Mouse (Mus musculus): ENCODE measurements at regions not wholly inside any gene's neighbourhood (a gene's known extent, or its start where the extent isn't known, plus 50 kb on each side); places are given as distances from the start of the nearest gene placed in this dataset.

DNA sequence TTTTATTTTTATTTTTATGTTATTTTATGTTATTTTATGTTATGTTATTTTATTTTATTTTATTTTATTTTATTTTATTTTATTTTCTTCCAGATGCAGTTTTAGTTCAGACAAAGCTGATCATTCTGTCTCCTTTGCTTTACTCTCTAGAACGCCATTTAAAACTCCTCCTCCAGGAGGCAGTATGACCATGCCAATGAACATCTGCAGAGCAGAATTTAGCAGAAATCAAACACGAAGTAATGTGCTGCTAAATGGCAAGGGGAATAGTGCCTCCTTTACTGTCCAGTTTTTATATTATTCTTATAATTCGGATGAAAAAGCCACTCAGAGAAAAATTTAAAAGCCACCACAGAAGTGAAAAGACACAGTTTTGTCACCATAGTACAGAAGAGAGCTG is 1059.1 kb downstream of the 9330182O14Rik start:
- Histone ChIP-seq H3K9me3 (ENCODE audit: control insufficient read depth, low read length) (no peaks in the 10 kb centered on the region), H3K4me1 (replicated peaks; ENCODE audit: control insufficient read depth, insufficient read depth, low read length) (no peaks in the 10 kb centered on the region), H3K4me3 (ENCODE audit: low read depth, low read length) (no peak overlapping the region), H3K4me2 (ENCODE audit: low read length) (no peak overlapping the region), H3K27me3 (replicated peaks; ENCODE audit: control insufficient read depth, insufficient read depth, low read length) (no peaks in the 10 kb centered on the region), H3K9ac (ENCODE audit: low read length) (no peak overlapping the region), H3K27ac (ENCODE audit: low read depth) (no peak overlapping the region), H3K36me3 (ENCODE audit: control insufficient read depth, insufficient read depth, low read length) (no peaks in the 10 kb centered on the region)
- WGBS, result 25% methylated on average over 3 of the region's 3 CpGs
- ATAC-seq (replicated peaks; ENCODE audit: low FRiP score, low TSS enrichment, low read depth) (no peak), DNase-seq (ENCODE audit: low spot score) (peak; percentile 53)

DNA sequence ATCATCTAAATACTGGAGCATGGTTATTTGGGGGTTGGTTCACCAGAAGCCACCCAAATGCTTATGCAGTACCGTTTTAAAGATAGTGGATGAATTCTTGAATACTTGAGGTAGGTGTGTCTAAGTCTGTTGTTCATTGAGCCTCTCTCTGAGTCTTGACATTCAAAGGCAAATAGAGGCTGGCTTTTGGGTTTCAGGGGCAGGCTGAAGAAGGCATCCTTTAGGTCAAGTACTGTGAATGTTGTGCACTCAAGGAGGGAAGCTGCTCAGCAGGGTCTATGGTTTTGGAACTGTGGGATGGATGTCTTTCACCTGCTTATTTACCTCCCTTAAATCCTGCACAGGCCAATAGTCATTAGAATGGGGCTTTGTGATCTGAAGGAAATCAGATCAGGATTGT is 1089.6 kb downstream of the 9330182O14Rik start:
- DNase-seq (ENCODE audit: low spot score), result no peak
- WGBS, result 81% methylated on average over 1 of the region's 1 CpGs
- H3K4me1 ChIP-seq (replicated peaks; ENCODE audit: control insufficient read depth, insufficient read depth, low read length), result no peaks in the 10 kb centered on the region
- H3K27me3 ChIP-seq (replicated peaks; ENCODE audit: control insufficient read depth, insufficient read depth, low read length), result no peaks in the 10 kb centered on the region
- no peak overlapping the region for H3K27ac ChIP-seq (ENCODE audit: low read depth)
- ATAC-seq (replicated peaks; ENCODE audit: low FRiP score, low TSS enrichment, low read depth), result no peak
- no peaks in the 10 kb centered on the region for H3K9me3 ChIP-seq (ENCODE audit: control insufficient read depth, low read length)
- H3K36me3 ChIP-seq (ENCODE audit: control insufficient read depth, insufficient read depth, low read length), result no peaks in the 10 kb centered on the region
- no peak overlapping the region for H3K4me3 ChIP-seq (ENCODE audit: low read depth, low read length)
- no peak overlapping the region for H3K9ac ChIP-seq (ENCODE audit: low read length)
- no peak overlapping the region for H3K4me2 ChIP-seq (ENCODE audit: low read length)

DNA sequence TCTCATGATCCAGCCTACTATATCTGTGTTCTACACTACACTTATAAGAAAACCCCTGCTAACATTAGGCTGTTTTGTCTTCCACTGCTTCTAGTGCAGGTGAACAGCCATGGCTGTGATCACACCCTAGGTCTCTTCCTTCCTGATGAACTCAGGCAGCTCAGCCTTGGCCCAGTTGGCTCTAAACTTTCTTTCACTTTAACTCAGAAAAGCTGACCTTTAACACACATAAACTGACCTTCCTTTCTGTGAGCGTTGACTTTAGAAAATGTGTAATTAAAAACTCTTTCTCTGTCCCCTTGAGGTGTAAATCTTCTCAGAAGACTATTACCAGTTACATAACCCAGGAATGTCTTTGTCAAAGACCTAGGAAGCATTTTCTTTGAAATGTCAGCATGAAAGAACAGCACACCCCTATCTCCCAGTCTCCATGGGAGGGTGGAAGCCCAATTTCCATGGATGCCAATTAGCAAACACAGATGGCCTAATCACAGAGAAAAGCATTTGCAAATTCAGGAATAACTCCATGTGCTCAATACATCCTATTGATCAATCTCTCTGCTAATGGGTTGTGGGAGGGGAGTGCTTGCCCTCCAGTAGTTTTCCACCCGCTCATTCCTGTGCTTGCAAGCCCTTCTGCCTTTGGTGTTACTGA is 1098.4 kb downstream of the 9330182O14Rik start:
- H3K27me3 ChIP-seq (replicated peaks; ENCODE audit: control insufficient read depth, insufficient read depth, low read length), result no peaks in the 10 kb centered on the region
- H3K9me3 ChIP-seq (ENCODE audit: control insufficient read depth, low read length), result no peaks in the 10 kb centered on the region
- no peak for DNase-seq (ENCODE audit: low spot score)
- no peak overlapping the region for H3K27ac ChIP-seq (ENCODE audit: low read depth)
- H3K9ac ChIP-seq (ENCODE audit: low read length), result no peak overlapping the region
- H3K4me3 ChIP-seq (ENCODE audit: low read depth, low read length), result no peak overlapping the region
- no peak overlapping the region for H3K4me2 ChIP-seq (ENCODE audit: low read length)
- no peaks in the 10 kb centered on the region for H3K36me3 ChIP-seq (ENCODE audit: control insufficient read depth, insufficient read depth, low read length)
- H3K4me1 ChIP-seq (replicated peaks; ENCODE audit: control insufficient read depth, insufficient read depth, low read length), result no peaks in the 10 kb centered on the region
- ATAC-seq (replicated peaks; ENCODE audit: low FRiP score, low TSS enrichment, low read depth), result no peak
- WGBS, result 39% methylated on average over 2 of the region's 2 CpGs
